Mouse (Mus musculus) stomach, postnatal 0 days (tissue): ENCODE measurements around the gene Chst3.

ENCODE experiments used
- CTCF ChIP-seq: IDR thresholded peaks from 2 replicates; pipeline ENCODE4 v1.5.1; 2016; ENCODE audit warnings: antibody characterized with exemption, low read depth, mild to moderate bottlenecking, moderate library complexity
- EP300 ChIP-seq: optimal IDR thresholded peaks from 2 replicates; pipeline ENCODE3; 2016; ENCODE audit warnings: antibody characterized with exemption

GRCm38 (mm10) chr10:60216331-60217095 lies 2.5 kb downstream of the Chst3 start:
- TF ChIP-seq CTCF (no peak), EP300 (no peak)
